Mouse (Mus musculus): Measurements from ENCODE around the gene Mon1a. TPM values are rescaled to one million over a fixed set of nuclear protein-coding genes. Genes with fewer than 3 reads are reported as not detected.

Mon1a gene
- polyA plus RNA-seq, 1 experiment from 2014 or later, result 16.8 TPM

DNA sequence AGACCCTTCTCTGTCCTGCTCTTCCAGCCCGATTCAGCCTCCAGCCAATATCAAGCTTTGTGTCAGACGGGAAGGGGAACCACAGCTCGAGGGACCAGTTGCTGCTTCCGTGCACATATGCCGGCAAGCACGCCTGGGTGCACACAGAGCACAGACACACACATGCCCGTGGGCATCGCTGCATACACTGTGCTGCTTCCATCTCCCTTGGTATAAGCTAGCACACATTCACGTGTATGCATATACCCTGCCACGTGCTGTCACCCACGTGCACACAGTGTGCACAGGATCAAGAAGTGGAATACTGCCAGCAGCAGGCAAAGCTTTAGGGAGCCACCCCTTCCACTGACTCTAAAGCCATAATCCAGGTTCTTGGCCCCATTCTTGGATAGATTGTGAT lies 46.2 kb downstream of the Mon1a start:
- H3K4me2 ChIP-seq, result no peak overlapping the region
- DNase-seq (ENCODE audit: low spot score, missing footprints), result no peak
- no peak overlapping the region for H3K9ac ChIP-seq (ENCODE audit: low read length)
- H3K9me3 ChIP-seq (ENCODE audit: control insufficient read depth, low read length), result no peaks in the 10 kb centered on the region
- no peak for ATAC-seq (ENCODE audit: low FRiP score)
- H3K36me3 ChIP-seq (ENCODE audit: control insufficient read depth, insufficient read depth, low read length), result no peaks in the 10 kb centered on the region
- H3K4me1 ChIP-seq (ENCODE audit: control insufficient read depth, insufficient read depth, low read length), result peaks cover 20% of the 10 kb centered on the region
- H3K27me3 ChIP-seq (ENCODE audit: control insufficient read depth, insufficient read depth, low read length), result 0 out of 2 replicates have a peak, but pooled peaks cover 2% of the 10 kb centered on the region
- no peak overlapping the region for H3K27ac ChIP-seq (ENCODE audit: low read depth, low read length)
- no peak overlapping the region for H3K4me3 ChIP-seq (ENCODE audit: low read depth, low read length)
- WGBS, result 88% methylated on average over 11 of the region's 11 CpGs

DNA sequence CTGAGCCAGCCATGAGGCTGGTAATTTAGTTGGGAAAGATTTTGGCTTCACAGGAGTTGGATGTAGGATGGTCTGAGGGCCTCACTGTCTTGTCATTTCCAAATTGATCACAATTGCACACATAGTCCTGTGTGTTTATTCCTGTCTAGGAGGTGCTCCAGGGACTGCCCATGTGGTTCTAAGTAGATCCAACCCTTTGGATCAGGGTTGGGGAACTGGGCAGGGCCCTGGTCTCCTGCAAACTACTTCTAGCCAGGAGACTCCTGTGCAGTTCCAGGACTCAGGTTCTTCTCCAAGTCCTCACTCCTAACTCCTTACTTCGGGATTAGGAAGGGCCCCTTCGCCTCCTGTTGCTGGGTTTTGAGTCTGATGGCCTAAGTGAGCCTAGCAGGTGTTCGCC lies 47.4 kb downstream of the Mon1a start, which contains the start of gene Camkv:
TSS of gene Camkv (plus strand) at position 301 of the 400 bp plus-strand sequence.
- H3K36me3 ChIP-seq (ENCODE audit: control insufficient read depth, insufficient read depth, low read length), result no peaks in the 10 kb centered on the region
- peaks cover 20% of the 10 kb centered on the region for H3K4me1 ChIP-seq (ENCODE audit: control insufficient read depth, insufficient read depth, low read length)
- no peak within 1 kb of the TSS for H3K27ac ChIP-seq (ENCODE audit: low read depth, low read length)
- DNase-seq (ENCODE audit: low spot score, missing footprints) (no peak), ATAC-seq (ENCODE audit: low FRiP score) (0 out of 2 replicates have a peak, but pooled peaks have one; percentile 6)
- no peaks in the 10 kb centered on the region for H3K9me3 ChIP-seq (ENCODE audit: control insufficient read depth, low read length)
- peak within 1 kb of the TSS; percentile 70 for H3K9ac ChIP-seq (ENCODE audit: low read length)
- 6% methylated on average over 3 of the region's 3 CpGs for WGBS
- H3K4me2 ChIP-seq, result peak within 1 kb of the TSS; percentile 87
- H3K27me3 ChIP-seq (ENCODE audit: control insufficient read depth, insufficient read depth, low read length), result 0 out of 2 replicates have a peak, but pooled peaks cover 2% of the 10 kb centered on the region
- peak within 1 kb of the TSS; percentile 56 for H3K4me3 ChIP-seq (ENCODE audit: low read depth, low read length)

DNA sequence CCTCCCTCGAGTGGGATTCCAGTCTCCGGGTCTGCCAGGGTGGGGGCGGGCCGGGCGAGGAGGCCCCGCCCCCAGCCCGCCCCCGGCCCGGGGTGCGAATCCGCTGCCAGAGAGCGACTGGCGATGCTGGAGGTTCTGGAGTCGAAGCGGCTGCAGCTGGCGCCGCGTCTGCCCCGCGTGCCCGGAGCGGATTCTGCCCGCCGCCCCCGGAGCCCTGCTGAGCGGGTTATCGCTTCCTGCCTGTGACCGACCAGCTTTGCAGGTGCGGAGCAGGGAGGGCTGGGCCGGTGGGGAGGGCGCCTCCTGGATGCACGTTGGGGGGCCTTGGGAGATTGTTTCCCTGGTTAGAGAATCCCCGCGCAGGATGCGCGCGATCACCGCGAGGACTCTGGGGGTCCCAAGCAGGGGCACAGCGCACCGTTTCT lies 47.9 kb downstream of the Mon1a start:
- H3K36me3 ChIP-seq (ENCODE audit: control insufficient read depth, insufficient read depth, low read length), result no peaks in the 10 kb centered on the region
- peak overlapping the region; percentile 87 for H3K4me2 ChIP-seq
- H3K27ac ChIP-seq (ENCODE audit: low read depth, low read length), result no peak overlapping the region
- H3K27me3 ChIP-seq (ENCODE audit: control insufficient read depth, insufficient read depth, low read length), result 0 out of 2 replicates have a peak, but pooled peaks cover 2% of the 10 kb centered on the region
- H3K4me1 ChIP-seq (ENCODE audit: control insufficient read depth, insufficient read depth, low read length), result peaks cover 20% of the 10 kb centered on the region
- H3K9ac ChIP-seq (ENCODE audit: low read length), result peak overlapping the region; percentile 70
- no peaks in the 10 kb centered on the region for H3K9me3 ChIP-seq (ENCODE audit: control insufficient read depth, low read length)
- WGBS, result under 1% methylated on average over 40 of the region's 41 CpGs
- peak overlapping the region; percentile 56 for H3K4me3 ChIP-seq (ENCODE audit: low read depth, low read length)
- DNase-seq (ENCODE audit: low spot score, missing footprints), result peak; percentile 94
- ATAC-seq (ENCODE audit: low FRiP score), result peak; percentile 60

DNA sequence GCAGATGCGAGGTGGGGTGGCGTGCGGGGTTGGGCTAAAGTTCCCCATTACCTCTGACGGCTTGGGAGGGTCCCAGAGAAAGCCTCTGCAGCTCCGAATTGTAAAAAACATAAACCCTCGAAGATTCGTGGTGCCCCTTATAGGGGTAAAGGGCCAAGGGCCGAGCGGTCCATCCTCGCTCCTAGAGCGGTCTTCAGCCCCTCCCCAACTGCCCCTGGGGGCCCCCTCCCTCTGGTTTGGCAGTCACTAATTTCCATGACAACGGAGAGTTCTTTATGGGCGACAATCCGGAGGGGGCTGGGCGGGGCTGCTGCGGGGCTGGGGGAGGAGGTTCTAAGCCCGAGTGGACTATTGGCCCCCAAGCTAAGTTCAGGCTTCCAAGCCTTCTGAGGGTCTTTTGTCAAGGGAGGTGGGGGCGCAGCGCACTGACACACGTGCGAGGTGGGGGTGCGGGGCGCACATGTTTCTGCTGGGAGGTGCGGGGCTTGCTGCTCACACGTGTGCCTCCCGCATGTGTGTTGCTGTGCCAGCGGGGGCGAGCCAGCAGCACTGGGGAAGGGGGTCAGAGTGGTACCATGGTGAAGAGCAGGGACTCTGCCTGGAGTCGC lies 48.4 kb downstream of the Mon1a start:
- 0 out of 2 replicates have a peak, but pooled peaks cover 2% of the 10 kb centered on the region for H3K27me3 ChIP-seq (ENCODE audit: control insufficient read depth, insufficient read depth, low read length)
- H3K4me3 ChIP-seq (ENCODE audit: low read depth, low read length), result peak overlapping the region; percentile 56
- no peak overlapping the region for H3K27ac ChIP-seq (ENCODE audit: low read depth, low read length)
- H3K4me2 ChIP-seq, result peak overlapping the region; percentile 87
- DNase-seq (ENCODE audit: low spot score, missing footprints) (peak; percentile 94), ATAC-seq (ENCODE audit: low FRiP score) (peak; percentile 82)
- H3K36me3 ChIP-seq (ENCODE audit: control insufficient read depth, insufficient read depth, low read length), result no peaks in the 10 kb centered on the region
- peaks cover 20% of the 10 kb centered on the region for H3K4me1 ChIP-seq (ENCODE audit: control insufficient read depth, insufficient read depth, low read length)
- 2% methylated on average over 29 of the region's 29 CpGs for WGBS
- peak overlapping the region; percentile 70 for H3K9ac ChIP-seq (ENCODE audit: low read length)
- H3K9me3 ChIP-seq (ENCODE audit: control insufficient read depth, low read length), result no peaks in the 10 kb centered on the region

DNA sequence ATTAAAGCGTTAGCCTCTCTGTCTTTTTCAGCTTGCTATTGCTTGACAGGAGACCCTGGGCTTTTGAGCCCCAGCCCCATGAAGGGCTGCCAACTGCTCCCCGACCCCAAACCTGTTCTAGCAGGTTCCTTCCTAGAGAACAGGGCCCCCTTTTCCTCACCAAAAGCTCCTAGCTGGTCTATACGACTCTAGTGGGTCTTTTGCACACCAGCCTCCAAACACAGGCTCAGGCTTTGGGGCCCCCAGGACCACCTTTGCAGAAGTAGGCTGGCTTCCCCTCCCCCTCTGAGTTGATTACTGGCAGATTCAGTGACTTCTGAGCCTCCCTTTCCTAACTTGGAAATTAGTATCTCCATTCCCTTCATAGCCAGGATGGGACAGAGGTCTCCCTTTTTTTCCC lies 48.9 kb downstream of the Mon1a start:
- 11% methylated on average over 3 of the region's 3 CpGs for WGBS
- H3K36me3 ChIP-seq (ENCODE audit: control insufficient read depth, insufficient read depth, low read length), result no peaks in the 10 kb centered on the region
- no peaks in the 10 kb centered on the region for H3K9me3 ChIP-seq (ENCODE audit: control insufficient read depth, low read length)
- ATAC-seq (ENCODE audit: low FRiP score) (no peak), DNase-seq (ENCODE audit: low spot score, missing footprints) (peak; percentile 91)
- peak overlapping the region; percentile 56 for H3K4me3 ChIP-seq (ENCODE audit: low read depth, low read length)
- peak overlapping the region; percentile 87 for H3K4me2 ChIP-seq
- H3K4me1 ChIP-seq (ENCODE audit: control insufficient read depth, insufficient read depth, low read length), result peaks cover 20% of the 10 kb centered on the region
- no peak overlapping the region for H3K27ac ChIP-seq (ENCODE audit: low read depth, low read length)
- peak overlapping the region; percentile 70; the same call in 1 of the 2 replicates for H3K9ac ChIP-seq (ENCODE audit: low read length)
- 0 out of 2 replicates have a peak, but pooled peaks cover 2% of the 10 kb centered on the region for H3K27me3 ChIP-seq (ENCODE audit: control insufficient read depth, insufficient read depth, low read length)

DNA sequence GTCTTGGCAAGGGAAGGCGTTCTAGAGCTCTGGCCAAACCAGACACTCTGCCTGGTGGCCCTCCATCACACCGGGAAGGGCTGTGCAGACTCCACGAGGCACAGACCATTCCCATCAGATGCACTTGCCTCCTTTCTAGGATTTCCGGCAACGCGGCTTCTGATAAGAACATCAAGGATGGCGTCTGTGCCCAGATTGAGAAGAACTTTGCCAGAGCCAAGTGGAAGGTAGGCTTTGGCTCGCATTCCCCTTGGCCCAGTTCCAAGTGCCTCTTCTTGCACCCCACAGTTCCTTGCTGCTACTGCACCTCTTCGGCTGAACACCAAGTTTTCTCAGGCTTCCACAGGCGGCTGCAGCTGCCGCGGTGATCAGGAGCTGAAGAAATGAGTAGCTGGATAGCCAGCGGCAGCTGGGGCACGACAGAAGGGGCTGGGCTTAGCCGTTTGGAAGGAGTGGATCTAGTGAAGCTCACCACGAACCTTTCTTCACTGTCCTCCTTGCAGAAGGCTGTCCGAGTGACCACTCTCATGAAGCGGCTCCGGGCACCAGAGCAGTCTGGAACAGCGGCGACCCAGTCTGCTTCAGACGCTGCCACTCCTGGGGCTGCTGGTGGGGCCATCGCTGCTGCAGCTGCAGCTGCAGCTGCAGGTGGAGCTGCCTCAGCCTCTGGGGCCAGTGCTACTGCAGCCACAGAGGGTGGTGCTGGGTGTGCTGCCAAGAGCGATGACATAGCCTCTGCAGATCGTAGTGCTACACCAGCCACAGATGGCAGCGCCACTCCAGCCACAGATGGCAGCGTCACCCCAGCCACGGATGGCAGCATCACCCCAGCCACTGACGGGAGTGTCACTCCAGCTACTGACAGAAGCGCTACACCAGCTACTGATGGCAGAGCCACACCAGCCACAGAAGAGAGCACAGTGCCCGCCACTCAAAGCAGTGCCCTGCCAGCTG lies 59.6 kb downstream of the Mon1a start:
- Histone ChIP-seq H3K27ac (ENCODE audit: low read depth, low read length) (no peak overlapping the region), H3K27me3 (ENCODE audit: control insufficient read depth, insufficient read depth, low read length) (no peaks in the 10 kb centered on the region), H3K4me3 (ENCODE audit: low read depth, low read length) (no peak overlapping the region), H3K4me2 (no peak overlapping the region), H3K9ac (ENCODE audit: low read length) (no peak overlapping the region), H3K9me3 (ENCODE audit: control insufficient read depth, low read length) (no peaks in the 10 kb centered on the region), H3K36me3 (ENCODE audit: control insufficient read depth, insufficient read depth, low read length) (no peaks in the 10 kb centered on the region), H3K4me1 (ENCODE audit: control insufficient read depth, insufficient read depth, low read length) (peaks cover 10% of the 10 kb centered on the region)
- DNase-seq (ENCODE audit: low spot score, missing footprints), result no peak
- ATAC-seq (ENCODE audit: low FRiP score), result no peak
- WGBS, result 92% methylated on average over 31 of the region's 31 CpGs

DNA sequence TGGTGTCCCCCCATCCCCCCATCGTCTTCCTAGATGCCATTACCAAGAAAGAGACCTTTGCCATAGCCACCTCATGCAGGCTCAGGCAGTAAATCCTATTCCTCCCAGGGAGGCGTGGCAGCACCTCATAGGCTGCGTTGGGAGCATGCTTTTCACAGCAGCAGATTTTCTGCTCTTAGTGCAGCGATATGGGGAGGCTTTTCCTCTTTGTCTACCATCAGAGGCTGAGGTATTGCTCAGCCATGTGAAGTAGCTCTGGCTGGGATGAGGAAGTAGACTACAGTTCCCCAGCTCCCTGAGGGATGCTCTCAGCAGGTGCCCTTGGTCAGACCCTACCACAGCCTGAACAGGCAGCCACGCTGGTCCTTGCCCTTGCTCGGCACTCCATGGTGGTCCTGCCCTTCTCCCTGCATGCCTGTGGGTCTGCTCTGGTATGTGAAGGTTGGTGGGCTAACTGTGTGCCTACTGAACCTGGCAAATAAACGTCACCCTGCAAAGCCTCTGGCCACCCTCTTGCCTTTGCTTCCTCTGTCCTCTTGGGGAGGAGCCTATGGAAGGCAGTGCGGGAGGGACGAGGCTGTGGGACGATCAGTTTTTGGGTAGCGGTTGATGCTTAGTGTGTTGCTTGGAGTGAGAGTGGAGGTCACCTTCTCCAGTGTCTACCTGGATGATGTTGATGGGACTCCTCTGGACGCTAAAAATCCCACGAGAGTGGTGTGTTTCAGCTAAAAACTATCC lies 61.4 kb downstream of the Mon1a start:
- Histone ChIP-seq H3K4me3 (ENCODE audit: low read depth, low read length) (no peak overlapping the region), H3K36me3 (ENCODE audit: control insufficient read depth, insufficient read depth, low read length) (no peaks in the 10 kb centered on the region), H3K27me3 (ENCODE audit: control insufficient read depth, insufficient read depth, low read length) (no peaks in the 10 kb centered on the region), H3K9me3 (ENCODE audit: control insufficient read depth, low read length) (no peaks in the 10 kb centered on the region), H3K4me2 (no peak overlapping the region), H3K4me1 (ENCODE audit: control insufficient read depth, insufficient read depth, low read length) (peaks cover 10% of the 10 kb centered on the region), H3K27ac (ENCODE audit: low read depth, low read length) (no peak overlapping the region), H3K9ac (ENCODE audit: low read length) (no peak overlapping the region)
- no peak for ATAC-seq (ENCODE audit: low FRiP score)
- DNase-seq (ENCODE audit: low spot score, missing footprints), result no peak
- WGBS, result 78% methylated on average over 13 of the region's 13 CpGs

DNA sequence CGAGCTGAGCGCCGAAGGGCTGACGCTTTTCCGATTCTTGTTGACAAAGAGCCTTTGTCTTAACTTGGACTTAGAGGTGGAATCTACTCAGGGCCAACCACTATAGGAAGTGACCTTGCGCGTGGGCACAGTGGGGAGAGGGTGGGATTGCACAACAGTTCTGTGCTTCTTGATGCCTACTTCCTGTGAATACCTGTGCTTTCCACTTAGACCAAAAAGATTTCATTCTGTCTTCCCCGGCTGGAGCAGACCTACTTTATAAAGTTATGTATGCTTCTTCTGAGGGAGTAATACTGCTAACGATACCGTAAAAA lies 61.9 kb downstream of the Mon1a start, which contains the start of gene Traip:
TSS of gene Traip (plus strand) at position 215 of the 314 bp plus-strand sequence.
- DNase-seq (ENCODE audit: low spot score, missing footprints) (no peak), ATAC-seq (ENCODE audit: low FRiP score) (no peak)
- no peaks in the 10 kb centered on the region for H3K27me3 ChIP-seq (ENCODE audit: control insufficient read depth, insufficient read depth, low read length)
- no peaks in the 10 kb centered on the region for H3K36me3 ChIP-seq (ENCODE audit: control insufficient read depth, insufficient read depth, low read length)
- peak within 1 kb of the TSS; percentile 58 for H3K27ac ChIP-seq (ENCODE audit: low read depth, low read length)
- no peaks in the 10 kb centered on the region for H3K9me3 ChIP-seq (ENCODE audit: control insufficient read depth, low read length)
- peak within 1 kb of the TSS; percentile 68 for H3K4me3 ChIP-seq (ENCODE audit: low read depth, low read length)
- peaks cover 10% of the 10 kb centered on the region for H3K4me1 ChIP-seq (ENCODE audit: control insufficient read depth, insufficient read depth, low read length)
- 91% methylated on average over 10 of the region's 10 CpGs for WGBS
- peak within 1 kb of the TSS; percentile 68 for H3K4me2 ChIP-seq
- peak within 1 kb of the TSS; percentile 67 for H3K9ac ChIP-seq (ENCODE audit: low read length)

All from midbrain, embryonic 11.5 days (tissue).